Mouse (Mus musculus) liver, postnatal 0 days (tissue): ENCODE data around the gene Wwtr1. TPM values are rescaled to one million over a fixed set of nuclear protein-coding genes. Genes with fewer than 3 reads are reported as not detected.

Experiments used
- ATAC-seq: fragments of 200-750 bp; cut with Nextera tagmentation; 2 replicates; pipeline ENCODE4 v1.8.0; 2017; ENCODE audit warnings: mild to moderate bottlenecking, moderate library complexity
- DNase-seq: peaks from one replicate; pipeline ENCODE4 v3.0.0-alpha.2; 2016
- H3K27ac ChIP-seq: fragments of 300-500 bp; sonication (generic); 2 replicates; pipeline ENCODE4 v1.5.1; 2014; ENCODE audit warnings: antibody characterized with exemption, moderate library complexity, mild to moderate bottlenecking, low read depth
- H3K27me3 ChIP-seq: fragments of 300-500 bp; sonication (generic); 2 replicates; pipeline ENCODE4 v1.6.1; 2014; ENCODE audit warnings: low read length, control low read depth, mixed read lengths; ENCODE audit not compliant: insufficient read depth
- H3K36me3 ChIP-seq: fragments of 300-500 bp; sonication (generic); replicated peaks from 2 replicates; pipeline ENCODE4 v1.6.1; 2014; ENCODE audit warnings: mild to moderate bottlenecking, control low read depth, low read length, moderate library complexity, mixed read lengths; ENCODE audit not compliant: insufficient read depth
- H3K4me1 ChIP-seq: fragments of 300-500 bp; sonication (generic); 2 replicates; pipeline ENCODE4 v1.6.1; 2014; ENCODE audit warnings: antibody characterized with exemption, mild to moderate bottlenecking, control low read depth; ENCODE audit not compliant: insufficient read depth
- H3K4me2 ChIP-seq: fragments of 300-500 bp; sonication (generic); 2 replicates; pipeline ENCODE4 v1.6.1; 2014; ENCODE audit warnings: low read depth, mild to moderate bottlenecking, low read length, moderate library complexity, mixed read lengths
- H3K4me3 ChIP-seq: fragments of 300-500 bp; sonication (generic); 2 replicates; pipeline ENCODE4 v1.5.1; 2014; ENCODE audit warnings: low read depth, low read length
- H3K9ac ChIP-seq: fragments of 300-500 bp; sonication (generic); replicated peaks from 2 replicates; pipeline ENCODE4 v1.6.1; 2014; ENCODE audit warnings: mild to moderate bottlenecking, moderate library complexity
- H3K9me3 ChIP-seq: fragments of 300-500 bp; sonication (generic); 2 replicates; pipeline ENCODE4 v1.6.1; 2016; ENCODE audit warnings: mild to moderate bottlenecking, control low read depth, low read length, mixed read lengths
- CTCF ChIP-seq: sonication (generic); IDR thresholded peaks from 2 replicates; pipeline ENCODE4 v1.5.1; 2016; ENCODE audit warnings: antibody characterized with exemption, low read depth
- EP300 ChIP-seq: IDR thresholded peaks from 2 replicates; pipeline ENCODE4 v1.6.1; 2016; ENCODE audit warnings: antibody characterized with exemption, low read depth, mild to moderate bottlenecking
- WGBS: fragments of 180-500 bp; shearing (Covaris S2); extraction: QIAGEN DNeasy Blood & Tissue Kit; methylation state at CpG from one replicate; pipeline ENCODE4 v1.1.7; 2014; ENCODE audit not compliant: insufficient replicate concordance; 5-methylcytosine and 5-hydroxymethylcytosine counted together
- polyA plus RNA-seq: library from polyadenylated mRNA; unstranded; fragments of >200 nt; fragmentation: Nextera tagmentation; extraction: Ambion mirVana; gene quantifications from 2 replicates; pipeline ENCODE4 v1.2.1, GENCODE M21; 2015

The Wwtr1 gene
- polyA plus RNA-seq, 1 experiment from 2014 or later = 2.7 TPM

GRCm38 (mm10) chr3:57474421-57474820, 101.3 kb downstream of the Wwtr1 start:
- no peaks in the 10 kb centered on the region for H3K27me3 ChIP-seq
- DNase-seq (no peak), ATAC-seq (no peak)
- 81% methylated on average over 8 of the region's 8 CpGs for WGBS
- no peak overlapping the region for H3K4me3 ChIP-seq
- TF ChIP-seq EP300 (no peak), CTCF (no peak)
- no peak overlapping the region for H3K4me2 ChIP-seq
- no peaks in the 10 kb centered on the region for H3K4me1 ChIP-seq
- H3K9me3 ChIP-seq = no peaks in the 10 kb centered on the region
- no peak overlapping the region for H3K9ac ChIP-seq
- no peak overlapping the region for H3K27ac ChIP-seq
- H3K36me3 ChIP-seq = no peaks in the 10 kb centered on the region

DNA sequence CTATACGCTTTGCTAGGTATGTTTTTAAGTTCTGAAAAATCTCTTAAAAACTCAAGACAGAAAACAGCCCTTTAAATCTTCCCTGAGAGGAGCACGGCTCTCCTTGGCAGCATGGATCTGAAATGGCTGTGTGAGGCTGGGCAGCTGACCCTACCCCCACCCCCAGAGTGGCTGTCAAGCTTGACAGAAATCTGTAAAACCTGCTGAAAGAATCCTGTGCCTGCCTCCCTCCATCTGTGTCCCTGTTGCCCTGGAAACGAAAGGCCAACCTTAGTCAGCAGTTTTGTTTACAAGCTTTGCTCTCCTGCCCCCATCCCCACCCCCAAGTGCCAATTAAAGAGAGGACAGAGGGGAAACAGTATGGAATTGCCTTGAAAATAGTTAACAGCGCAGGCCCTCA, 103.3 kb downstream of the Wwtr1 start:
- H3K4me3 ChIP-seq = no peak overlapping the region
- ATAC-seq (no peak), DNase-seq (no peak)
- H3K36me3 ChIP-seq = no peaks in the 10 kb centered on the region
- no peaks in the 10 kb centered on the region for H3K4me1 ChIP-seq
- H3K9me3 ChIP-seq = no peaks in the 10 kb centered on the region
- H3K27ac ChIP-seq = no peak overlapping the region
- H3K27me3 ChIP-seq = no peaks in the 10 kb centered on the region
- WGBS = 64% methylated on average over 4 of the region's 4 CpGs
- TF ChIP-seq EP300 (no peak), CTCF (no peak)
- H3K4me2 ChIP-seq = no peak overlapping the region
- H3K9ac ChIP-seq = no peak overlapping the region

DNA sequence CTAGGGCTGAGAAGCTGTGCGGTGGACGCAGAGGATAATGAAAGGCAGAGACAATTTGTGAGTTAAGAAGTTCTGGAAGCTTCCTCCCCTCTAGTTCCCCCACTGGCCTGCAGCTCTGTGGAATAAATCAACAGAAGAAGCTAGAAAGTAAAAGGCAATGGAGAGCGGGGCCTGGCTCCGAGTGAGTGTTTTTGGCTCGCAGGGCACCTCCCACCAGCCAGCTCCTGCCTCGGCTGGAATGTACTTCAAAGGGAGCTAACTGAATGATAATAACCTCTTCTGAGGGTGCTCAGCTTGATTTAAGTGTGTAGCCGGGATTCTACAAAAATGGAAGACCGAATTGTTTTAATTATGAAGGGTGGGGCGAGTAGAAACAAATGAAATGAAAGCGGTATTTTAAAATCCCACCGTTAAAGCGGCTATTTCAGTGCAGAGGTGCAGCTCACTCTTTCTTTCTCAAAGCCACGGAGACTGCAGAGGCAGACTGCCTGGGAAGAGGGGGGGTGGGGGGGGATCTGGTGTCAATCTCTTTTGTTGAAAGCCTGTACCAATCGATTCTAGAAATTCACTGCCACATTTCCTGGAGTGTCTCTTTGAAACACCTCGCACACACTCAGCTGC, 104.6 kb downstream of the Wwtr1 start:
- ATAC-seq (no peak), DNase-seq (no peak)
- H3K9me3 ChIP-seq = no peaks in the 10 kb centered on the region
- H3K4me2 ChIP-seq = peak overlapping the region; percentile 30; the same call in 1 of the 2 replicates
- H3K27me3 ChIP-seq = no peaks in the 10 kb centered on the region
- H3K36me3 ChIP-seq = no peaks in the 10 kb centered on the region
- no peak overlapping the region for H3K4me3 ChIP-seq
- H3K4me1 ChIP-seq = no peaks in the 10 kb centered on the region
- TF ChIP-seq EP300 (no peak), CTCF (no peak)
- no peak overlapping the region for H3K9ac ChIP-seq
- WGBS = 24% methylated on average over 15 of the region's 15 CpGs
- H3K27ac ChIP-seq = no peak overlapping the region

DNA sequence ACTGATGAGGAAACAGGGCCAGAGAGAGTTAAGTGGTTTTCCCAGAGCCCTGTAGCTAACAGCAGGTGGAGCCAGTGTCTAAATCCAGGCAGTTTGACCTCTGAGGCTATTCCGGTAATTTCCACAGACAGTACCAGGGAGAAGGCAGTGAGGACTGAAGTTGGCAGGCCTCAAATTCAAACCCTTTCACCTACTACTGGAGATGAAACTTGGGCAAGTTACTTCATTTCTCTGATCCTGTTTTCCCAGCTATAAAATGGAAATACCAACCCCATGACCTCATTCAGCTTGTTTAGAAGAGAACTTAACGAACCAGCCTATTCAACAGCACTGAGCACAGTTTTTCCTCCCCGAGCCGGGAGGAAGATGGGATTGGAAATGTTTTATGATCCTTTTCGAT, 105.4 kb downstream of the Wwtr1 start:
- no peak overlapping the region for H3K4me3 ChIP-seq
- ATAC-seq (peak; percentile 49; the same call in 1 of the 2 replicates), DNase-seq (peak; percentile 27)
- H3K36me3 ChIP-seq = no peaks in the 10 kb centered on the region
- H3K4me1 ChIP-seq = no peaks in the 10 kb centered on the region
- no peaks in the 10 kb centered on the region for H3K9me3 ChIP-seq
- H3K4me2 ChIP-seq = no peak overlapping the region
- no peak overlapping the region for H3K27ac ChIP-seq
- WGBS = 31% methylated on average over 5 of the region's 5 CpGs
- no peaks in the 10 kb centered on the region for H3K27me3 ChIP-seq
- H3K9ac ChIP-seq = no peak overlapping the region
- TF ChIP-seq CTCF = peak; percentile 71
- TF ChIP-seq EP300 = no peak

DNA sequence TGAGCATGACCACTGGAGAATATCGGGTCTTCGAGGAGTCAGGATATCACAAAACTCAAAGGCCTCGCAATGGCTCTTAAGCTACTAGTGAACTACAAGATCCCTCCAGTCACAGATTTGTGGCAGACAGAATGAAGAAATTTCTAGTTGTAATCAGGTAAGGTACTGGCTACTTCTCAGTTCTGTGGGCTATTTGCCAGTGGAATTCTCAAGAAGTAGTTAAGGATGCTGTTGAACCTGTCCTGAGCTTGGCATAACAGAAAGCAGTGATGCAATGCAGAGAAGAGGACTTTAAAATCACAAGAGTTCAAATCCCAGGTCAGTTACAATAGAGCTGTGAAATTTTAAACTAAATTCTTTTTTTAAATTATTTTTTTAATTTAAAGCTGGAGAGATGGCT, 106.4 kb downstream of the Wwtr1 start:
- DNase-seq = no peak
- TF ChIP-seq CTCF = no peak
- TF ChIP-seq EP300 = no peak
- no peaks in the 10 kb centered on the region for H3K9me3 ChIP-seq
- H3K36me3 ChIP-seq = no peaks in the 10 kb centered on the region
- H3K27ac ChIP-seq = no peak overlapping the region
- H3K4me3 ChIP-seq = no peak overlapping the region
- 87% methylated on average over 3 of the region's 3 CpGs for WGBS
- no peak for ATAC-seq
- H3K4me1 ChIP-seq = no peaks in the 10 kb centered on the region
- no peak overlapping the region for H3K9ac ChIP-seq
- H3K27me3 ChIP-seq = no peaks in the 10 kb centered on the region
- no peak overlapping the region for H3K4me2 ChIP-seq

- H3K9me3 ChIP-seq = no peaks in the 10 kb centered on the region
- peak; percentile 40 for TF ChIP-seq CTCF
- TF ChIP-seq EP300 = no peak
- H3K36me3 ChIP-seq = no peaks in the 10 kb centered on the region
- no peak overlapping the region for H3K4me3 ChIP-seq
- DNase-seq = no peak
- no peak overlapping the region for H3K27ac ChIP-seq
- ATAC-seq = no peak
- no peaks in the 10 kb centered on the region for H3K4me1 ChIP-seq
- no peak overlapping the region for H3K9ac ChIP-seq
- 58% methylated on average over 3 of the region's 3 CpGs for WGBS
- H3K4me2 ChIP-seq = no peak overlapping the region
- no peaks in the 10 kb centered on the region for H3K27me3 ChIP-seq
Observed at GRCm38 (mm10) chr3:57466289-57466688, 109.4 kb downstream of the Wwtr1 start.
